Mouse (Mus musculus): ENCODE data around the gene Rpp25l. TPM values are rescaled to one million over a fixed set of nuclear protein-coding genes. Genes with fewer than 3 reads are reported as not detected.
"Not testable (repeated sequence)": the region's sequence is repeated elsewhere in the genome, so short reads cannot be mapped to it uniquely, and the experiment has no call there.

Rpp25l gene
- polyA plus RNA-seq, 1 experiment from 2014 or later: 65.9 TPM

GRCm38 (mm10) chr4:41705922-41706754 is 7.2 kb downstream of the Rpp25l start:
- Histone ChIP-seq H3K4me2 (replicated peaks) (peak overlapping the region; percentile 47; the same call in 1 of the 2 replicates), H3K27ac (no peak overlapping the region), H3K27me3 (replicated peaks) (0 out of 2 replicates have a peak, but pooled peaks cover 8% of the 10 kb centered on the region), H3K4me3 (no peak overlapping the region), H3K9ac (no peak overlapping the region), H3K4me1 (peaks cover 24% of the 10 kb centered on the region), H3K9me3 (no peaks in the 10 kb centered on the region), H3K36me3 (0 out of 2 replicates have a peak, but pooled peaks cover 2% of the 10 kb centered on the region)
- no peak; the same call in 1 of the 2 replicates for ATAC-seq (ENCODE audit: low FRiP score, low read depth)
- 70% methylated on average over 19 of the region's 19 CpGs for WGBS

GRCm38 (mm10) chr4:41704651-41705050 is 8.7 kb downstream of the Rpp25l start:
- Histone ChIP-seq H3K36me3 (no peaks in the 10 kb centered on the region), H3K27ac (no peak overlapping the region), H3K9me3 (no peaks in the 10 kb centered on the region), H3K4me1 (peaks cover 24% of the 10 kb centered on the region), H3K27me3 (replicated peaks) (0 out of 2 replicates have a peak, but pooled peaks cover 8% of the 10 kb centered on the region), H3K4me2 (replicated peaks) (no peak overlapping the region), H3K9ac (no peak overlapping the region), H3K4me3 (no peak overlapping the region)
- 5% methylated on average over 5 of the region's 5 CpGs for WGBS
- ATAC-seq (ENCODE audit: low FRiP score, low read depth): no peak

- not testable (repeated sequence) for H3K4me3 ChIP-seq; H3K4me2 ChIP-seq (replicated peaks); H3K9ac ChIP-seq; H3K27me3 ChIP-seq (replicated peaks); H3K9me3 ChIP-seq; H3K36me3 ChIP-seq; ATAC-seq (ENCODE audit: low FRiP score, low read depth); H3K27ac ChIP-seq
- peaks cover 14% of the 10 kb centered on the region for H3K4me1 ChIP-seq
- WGBS: 64% methylated on average over 2 of the region's 2 CpGs
Measured at GRCm38 (mm10) chr4:41702226-41702625, 11.1 kb downstream of the Rpp25l start.

- not testable (repeated sequence) for H3K4me3 ChIP-seq; H3K9ac ChIP-seq; H3K4me1 ChIP-seq; H3K4me2 ChIP-seq (replicated peaks); ATAC-seq (ENCODE audit: low FRiP score, low read depth); H3K9me3 ChIP-seq; H3K27me3 ChIP-seq (replicated peaks); H3K27ac ChIP-seq; H3K36me3 ChIP-seq
- WGBS: 61% methylated on average over 7 of the region's 8 CpGs
Measured at GRCm38 (mm10) chr4:41700224-41700623, 13.1 kb downstream of the Rpp25l start.

DNA sequence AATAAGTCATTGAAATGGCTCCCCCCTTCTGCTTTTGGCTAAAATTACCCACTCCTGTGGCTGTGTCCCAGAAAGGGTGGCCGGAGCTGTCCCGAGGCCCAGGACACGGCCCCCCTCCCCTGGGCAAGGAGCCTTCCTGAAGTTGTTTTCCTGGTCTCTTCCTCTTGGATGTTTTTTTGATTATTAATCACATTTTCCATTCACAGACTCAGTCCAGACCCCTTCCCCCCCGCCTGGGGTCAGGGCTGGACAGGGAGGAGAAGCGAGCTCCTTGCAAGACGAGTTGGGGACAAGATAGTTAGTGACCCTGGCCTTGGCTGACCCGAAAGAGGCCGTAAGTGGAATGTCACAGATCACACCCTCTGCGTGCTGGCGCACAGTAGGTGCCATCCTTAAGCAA is 13.6 kb downstream of the Rpp25l start, which contains the start of gene Il11ra1:
Gene Il11ra1 (plus strand): TSS at position 207 of the 400 bp plus-strand sequence.
- not testable (repeated sequence) for ATAC-seq (ENCODE audit: low FRiP score, low read depth); H3K36me3 ChIP-seq; H3K27me3 ChIP-seq (replicated peaks); H3K27ac ChIP-seq; H3K9me3 ChIP-seq; H3K4me3 ChIP-seq; H3K4me1 ChIP-seq; H3K9ac ChIP-seq
- 79% methylated on average over 10 of the region's 10 CpGs for WGBS
- peak within 1 kb of the TSS; percentile 41; the same call in 1 of the 2 replicates for H3K4me2 ChIP-seq (replicated peaks)

DNA sequence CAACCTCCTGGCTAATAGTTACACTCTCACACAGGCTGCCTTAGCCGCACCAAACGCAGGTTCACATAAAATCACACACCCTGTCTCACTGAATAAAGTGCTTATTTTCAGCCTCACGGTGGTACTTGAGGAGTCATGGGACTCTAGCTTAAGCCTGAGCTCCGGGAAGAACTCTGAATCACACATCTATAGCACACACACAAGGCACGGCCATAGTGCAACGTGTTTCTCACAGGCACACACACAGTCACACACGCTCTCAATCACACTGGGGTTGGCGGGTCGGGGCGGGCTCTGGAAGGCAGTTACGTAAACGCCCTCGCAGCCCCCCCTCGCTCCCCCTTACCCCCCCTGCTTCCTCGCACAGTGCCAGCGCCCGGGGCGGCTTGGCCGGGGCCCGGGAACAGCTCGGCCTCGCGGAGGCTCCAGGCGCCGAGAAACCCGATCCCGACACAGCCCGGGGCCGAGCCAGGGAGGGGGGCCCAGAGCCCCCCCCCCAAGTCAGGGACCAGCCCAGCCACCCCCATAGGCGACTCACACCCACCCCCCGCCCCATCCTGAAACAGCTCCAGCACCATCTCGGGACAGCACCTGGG is 14.8 kb downstream of the Rpp25l start:
- H3K9ac ChIP-seq; H3K4me3 ChIP-seq; H3K27me3 ChIP-seq (replicated peaks); H3K36me3 ChIP-seq; ATAC-seq (ENCODE audit: low FRiP score, low read depth); H3K9me3 ChIP-seq; H3K27ac ChIP-seq; H3K4me1 ChIP-seq: not testable (repeated sequence)
- H3K4me2 ChIP-seq (replicated peaks): peak overlapping the region; percentile 41
- 6% methylated on average over 21 of the region's 32 CpGs for WGBS

DNA sequence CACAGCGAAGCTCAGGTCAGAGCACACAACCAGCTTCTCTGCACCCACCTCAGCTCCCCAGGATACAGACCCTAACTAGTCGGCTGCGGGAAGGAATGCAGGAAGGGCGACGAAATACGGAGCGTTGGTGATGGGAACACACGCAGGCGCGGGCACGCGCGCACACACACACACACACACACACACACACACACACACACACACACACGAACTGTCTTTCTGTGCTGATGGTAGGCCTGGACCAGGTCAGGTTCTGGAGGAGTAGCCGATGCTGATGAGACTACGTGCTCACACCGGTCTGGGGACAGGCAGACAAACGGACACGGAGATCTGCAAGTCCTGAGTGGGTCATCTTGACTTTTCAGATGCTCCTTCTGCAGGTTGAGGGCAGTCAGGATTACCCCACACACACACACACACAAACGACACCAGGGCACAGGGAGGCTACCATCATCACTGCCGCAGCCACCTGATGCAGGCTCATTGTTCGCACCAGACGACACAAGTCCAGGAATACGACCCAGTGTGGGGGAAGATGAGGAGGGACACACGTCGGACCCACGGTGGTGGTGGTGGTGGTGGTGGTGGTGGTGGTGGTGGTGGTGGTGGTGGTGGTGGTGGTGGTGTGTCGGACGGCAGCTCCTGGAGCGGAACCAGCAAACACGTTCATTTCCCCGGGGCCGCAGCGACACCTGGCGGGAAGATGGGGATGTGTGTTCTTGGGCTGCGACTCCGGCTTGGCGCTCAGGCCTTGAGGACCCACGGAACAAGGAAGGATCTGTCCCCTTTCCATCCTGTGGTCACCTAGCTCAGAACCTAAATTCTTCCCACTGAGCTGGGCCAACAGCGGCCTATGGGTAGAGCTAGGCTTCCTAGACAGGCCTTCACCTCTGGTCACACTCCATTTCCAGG is 16.1 kb downstream of the Rpp25l start, which contains the start of gene Cntfr:
Gene Cntfr (minus strand): TSS at position 160 of the 912 bp plus-strand sequence.
- not testable (repeated sequence) for H3K4me1 ChIP-seq; H3K27ac ChIP-seq; H3K36me3 ChIP-seq; ATAC-seq (ENCODE audit: low FRiP score, low read depth); H3K9ac ChIP-seq; H3K4me3 ChIP-seq; H3K27me3 ChIP-seq (replicated peaks); H3K9me3 ChIP-seq
- H3K4me2 ChIP-seq (replicated peaks): peak within 1 kb of the TSS; percentile 51
- 16% methylated on average over 27 of the region's 40 CpGs for WGBS

DNA sequence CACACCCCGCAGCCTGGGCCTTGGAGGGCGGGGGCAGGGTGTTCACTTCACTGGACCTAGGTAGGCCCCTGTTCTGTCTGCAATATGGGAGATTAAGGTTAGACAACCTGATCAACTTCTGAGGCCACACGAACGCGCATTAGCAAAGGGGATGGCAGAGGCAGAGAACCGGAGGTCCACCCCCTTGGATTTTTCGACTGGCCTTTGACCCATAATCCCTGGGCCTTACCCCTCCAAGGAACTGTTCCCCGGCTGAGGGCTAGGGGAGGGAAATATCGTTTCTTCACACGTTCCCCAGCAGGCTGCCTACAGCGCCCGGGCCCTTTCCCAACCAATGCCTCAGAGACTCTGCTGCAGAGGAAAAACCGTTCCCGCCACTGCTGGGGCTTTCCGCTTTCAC is 16.9 kb downstream of the Rpp25l start:
- not testable (repeated sequence) for H3K4me3 ChIP-seq; H3K9ac ChIP-seq; H3K9me3 ChIP-seq; H3K27me3 ChIP-seq (replicated peaks); H3K4me1 ChIP-seq; ATAC-seq (ENCODE audit: low FRiP score, low read depth); H3K4me2 ChIP-seq (replicated peaks); H3K36me3 ChIP-seq; H3K27ac ChIP-seq
- 3% methylated on average over 14 of the region's 15 CpGs for WGBS

DNA sequence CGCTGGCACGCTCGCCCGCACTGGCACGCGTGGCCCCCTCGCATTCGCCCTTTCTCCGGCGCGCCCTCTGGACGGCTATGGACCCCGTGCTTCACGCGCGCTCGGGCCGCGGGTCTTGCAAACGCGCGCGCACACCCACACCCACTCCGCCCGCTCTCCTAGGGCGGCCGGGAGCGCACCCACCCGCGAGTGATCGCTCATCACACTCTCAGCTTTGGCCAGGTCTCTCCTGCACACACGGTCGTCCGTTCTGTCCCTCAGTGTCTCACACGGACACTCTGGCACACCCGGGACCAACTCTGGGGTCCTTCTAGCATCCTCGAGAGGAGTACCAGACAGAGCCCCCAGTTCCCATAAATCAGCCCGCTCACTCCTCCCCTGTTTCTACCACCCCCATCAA is 17.5 kb downstream of the Rpp25l start:
- H3K4me3 ChIP-seq; H3K9ac ChIP-seq; H3K9me3 ChIP-seq; ATAC-seq (ENCODE audit: low FRiP score, low read depth); H3K4me1 ChIP-seq; H3K27ac ChIP-seq; H3K36me3 ChIP-seq; H3K27me3 ChIP-seq (replicated peaks): not testable (repeated sequence)
- under 1% methylated on average over 15 of the region's 38 CpGs for WGBS
- H3K4me2 ChIP-seq (replicated peaks): peak overlapping the region; percentile 51

DNA sequence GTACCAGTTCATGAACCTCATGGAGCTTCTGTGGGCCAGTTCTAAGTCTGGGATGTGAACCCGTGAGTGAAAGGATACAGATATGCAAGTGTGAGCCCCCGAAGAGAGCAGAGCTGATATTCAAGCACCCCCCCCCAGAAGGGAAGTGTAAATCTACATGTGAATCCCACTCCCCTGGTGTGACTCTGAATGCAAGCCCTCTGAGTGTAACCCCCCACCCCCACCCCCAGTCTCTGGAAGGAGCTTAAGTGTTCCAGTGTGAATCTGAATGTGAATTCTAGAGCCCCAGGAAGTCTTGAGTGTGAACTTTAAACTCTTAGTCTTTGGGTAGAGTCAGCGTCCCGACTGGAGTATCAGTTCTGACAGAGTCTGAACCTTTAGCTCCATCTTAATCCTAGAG is 19.8 kb downstream of the Rpp25l start:
- 8% methylated on average over 4 of the region's 4 CpGs for WGBS
- H3K9me3 ChIP-seq; H3K27me3 ChIP-seq (replicated peaks); H3K4me1 ChIP-seq; H3K9ac ChIP-seq; H3K27ac ChIP-seq; ATAC-seq (ENCODE audit: low FRiP score, low read depth); H3K36me3 ChIP-seq: not testable (repeated sequence)
- Histone ChIP-seq H3K4me3 (peak overlapping the region; percentile 11; the same call in 1 of the 2 replicates), H3K4me2 (replicated peaks) (peak overlapping the region; percentile 57)

DNA sequence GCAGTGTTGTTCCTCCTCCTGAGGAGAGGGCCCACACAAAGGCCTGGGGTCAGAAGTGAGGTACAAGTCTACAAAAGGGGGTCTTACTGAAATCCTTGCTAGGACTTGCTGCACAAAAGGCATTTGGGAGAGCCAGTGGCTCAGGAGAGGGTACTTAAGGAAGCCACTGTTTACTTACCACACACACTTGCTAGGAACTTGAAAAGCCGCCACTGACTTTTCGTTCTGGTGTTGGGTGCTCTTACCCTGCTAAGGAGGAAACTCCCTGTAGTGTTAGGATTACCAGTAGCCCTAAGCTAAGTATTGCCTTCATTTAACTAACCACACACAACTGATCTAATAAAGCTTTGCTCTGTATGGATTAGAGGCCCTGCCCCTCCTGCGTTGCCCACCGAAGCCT is 23.3 kb downstream of the Rpp25l start:
- H3K9me3 ChIP-seq; H3K4me3 ChIP-seq; H3K27me3 ChIP-seq (replicated peaks); H3K36me3 ChIP-seq; H3K4me2 ChIP-seq (replicated peaks); ATAC-seq (ENCODE audit: low FRiP score, low read depth); H3K9ac ChIP-seq; H3K4me1 ChIP-seq; H3K27ac ChIP-seq: not testable (repeated sequence)
- no CpG with 5 or more reads among the region's 4 CpGs for WGBS

DNA sequence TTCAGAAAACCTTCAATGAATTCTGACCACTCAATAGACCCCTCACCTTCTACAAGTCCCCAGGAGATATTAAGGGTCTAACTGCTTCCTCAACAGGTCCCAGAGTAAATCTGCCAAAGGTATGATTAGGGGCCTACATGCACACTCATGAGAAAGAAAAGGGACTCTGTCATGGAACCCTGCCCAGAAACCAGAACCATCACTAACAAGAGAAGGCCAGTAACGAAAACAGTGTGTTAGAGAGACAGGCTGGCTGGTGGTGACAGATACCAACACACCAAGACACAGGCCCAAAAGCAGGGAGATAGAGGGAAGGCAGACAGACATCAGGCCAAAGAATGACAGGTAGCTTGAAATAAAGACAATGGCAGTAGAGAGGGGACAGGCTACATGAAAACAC is 24.8 kb downstream of the Rpp25l start:
- not testable (repeated sequence) for H3K9ac ChIP-seq; H3K9me3 ChIP-seq; H3K27ac ChIP-seq; ATAC-seq (ENCODE audit: low FRiP score, low read depth); H3K4me2 ChIP-seq (replicated peaks); H3K36me3 ChIP-seq; H3K27me3 ChIP-seq (replicated peaks); H3K4me3 ChIP-seq
- H3K4me1 ChIP-seq: peaks cover 13% of the 10 kb centered on the region
- WGBS: 64% methylated on average over 1 of the region's 1 CpGs
